Mouse (Mus musculus) cerebellum, adult 2 months (tissue): ENCODE data around the gene Mief1.

Source experiments
- CTCF ChIP-seq: fragments of 200-500 bp; IDR thresholded peaks from 2 replicates; pipeline ENCODE4 v1.5.1; 2011; ENCODE audit warnings: low read depth, mild to moderate bottlenecking, control low read depth, low read length, moderate library complexity, borderline replicate concordance; ENCODE audit not compliant: insufficient read depth
- POLR2A ChIP-seq: fragments of 200-500 bp; IDR thresholded peaks from 2 replicates; pipeline ENCODE4 v1.6.1; 2011; ENCODE audit warnings: low read length, control low read depth, borderline replicate concordance; ENCODE audit not compliant: insufficient read depth

DNA sequence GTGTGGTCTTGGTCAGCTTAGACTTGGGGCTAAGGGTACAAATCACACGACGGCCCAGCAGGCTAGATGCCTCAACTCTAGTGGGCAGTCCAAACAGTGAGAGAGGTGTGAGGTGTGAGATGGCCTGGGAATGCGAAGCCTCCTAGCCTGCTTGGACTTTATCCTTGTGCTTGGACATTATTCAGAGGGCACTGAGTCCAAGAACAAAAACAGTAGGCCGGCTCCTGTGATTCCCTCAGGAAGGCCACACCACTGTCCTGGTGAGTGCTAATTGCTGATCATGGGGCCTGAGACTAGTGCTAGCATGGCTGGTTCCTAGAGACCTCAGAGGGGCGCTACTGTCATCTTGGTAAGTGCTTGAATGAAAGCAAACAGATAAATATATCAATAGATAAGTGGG lies 44.9 kb upstream of the Mief1 start:
- TF ChIP-seq POLR2A = no peak
- TF ChIP-seq CTCF = no peak
